Mouse (Mus musculus) intestine, embryonic 15.5 days (tissue): Measurements from ENCODE around the gene Tmem132c. TPM values are rescaled to one million over a fixed set of nuclear protein-coding genes. Genes with fewer than 3 reads are reported as not detected.

ENCODE experiments used
- ATAC-seq: fragments of 200-750 bp; cut with Nextera tagmentation; 2 replicates; pipeline ENCODE4 v1.8.0; 2017; ENCODE audit warnings: moderate TSS enrichment, moderate library complexity
- H3K27ac ChIP-seq: fragments of 300-500 bp; sonication (generic); 2 replicates; pipeline ENCODE4 v1.5.1; 2015; ENCODE audit warnings: mild to moderate bottlenecking, inconsistent platforms
- H3K27me3 ChIP-seq: fragments of 300-500 bp; sonication (generic); replicated peaks from 2 replicates; pipeline ENCODE4 v1.6.1; 2015; ENCODE audit warnings: inconsistent platforms
- H3K36me3 ChIP-seq: fragments of 300-500 bp; sonication (generic); 2 replicates; pipeline ENCODE4 v1.6.1; 2015; ENCODE audit warnings: inconsistent platforms
- H3K4me1 ChIP-seq: fragments of 300-500 bp; sonication (generic); replicated peaks from 2 replicates; pipeline ENCODE4 v1.6.1; 2015; ENCODE audit warnings: inconsistent platforms
- H3K4me2 ChIP-seq: fragments of 300-500 bp; sonication (generic); replicated peaks from 2 replicates; pipeline ENCODE4 v1.6.1; 2015; ENCODE audit warnings: mild to moderate bottlenecking, inconsistent platforms
- H3K4me3 ChIP-seq: fragments of 300-500 bp; sonication (generic); replicated peaks from 2 replicates; pipeline ENCODE4 v1.5.1; 2015; ENCODE audit warnings: inconsistent platforms
- H3K9ac ChIP-seq: fragments of 300-500 bp; sonication (generic); 2 replicates; pipeline ENCODE4 v1.6.1; 2015; ENCODE audit warnings: inconsistent platforms
- H3K9me3 ChIP-seq: fragments of 300-500 bp; sonication (generic); 2 replicates; pipeline ENCODE4 v1.6.1; 2016; ENCODE audit warnings: inconsistent platforms
- WGBS: fragments of 180-500 bp; shearing (Covaris S2); methylation state at CpG from one replicate; pipeline ENCODE4 v1.1.7; 2015; 5-methylcytosine and 5-hydroxymethylcytosine counted together
- polyA plus RNA-seq: library from polyadenylated mRNA; unstranded; fragments of >200 nt; fragmentation: Nextera tagmentation; extraction: Ambion mirVana; gene quantifications from 2 replicates; pipeline ENCODE4 v1.2.1, GENCODE M21; 2015

The Tmem132c gene
- polyA plus RNA-seq, 1 experiment from 2014 or later = 0.70 TPM

- no peaks in the 10 kb centered on the region for H3K4me1 ChIP-seq
- H3K27ac ChIP-seq = no peak overlapping the region
- no peak overlapping the region for H3K4me3 ChIP-seq
- WGBS = 90% methylated on average over 10 of the region's 10 CpGs
- H3K4me2 ChIP-seq = no peak overlapping the region
- H3K27me3 ChIP-seq = no peaks in the 10 kb centered on the region
- H3K9me3 ChIP-seq = no peaks in the 10 kb centered on the region
- no peak overlapping the region for H3K9ac ChIP-seq
- ATAC-seq = no peak
- H3K36me3 ChIP-seq = no peaks in the 10 kb centered on the region
Measured at GRCm38 (mm10) chr5:127456076-127456475, 214.5 kb downstream of the Tmem132c start.

GRCm38 (mm10) chr5:127468151-127468550 lies 226.5 kb downstream of the Tmem132c start:
- no peaks in the 10 kb centered on the region for H3K27me3 ChIP-seq
- WGBS = 41% methylated on average over 5 of the region's 5 CpGs
- H3K4me2 ChIP-seq = no peak overlapping the region
- no peaks in the 10 kb centered on the region for H3K9me3 ChIP-seq
- no peaks in the 10 kb centered on the region for H3K4me1 ChIP-seq
- H3K4me3 ChIP-seq = no peak overlapping the region
- ATAC-seq = no peak
- no peak overlapping the region for H3K27ac ChIP-seq
- H3K9ac ChIP-seq = no peak overlapping the region
- H3K36me3 ChIP-seq = no peaks in the 10 kb centered on the region

GRCm38 (mm10) chr5:127470351-127470750 lies 228.7 kb downstream of the Tmem132c start:
- Histone ChIP-seq H3K4me1 (no peaks in the 10 kb centered on the region), H3K9ac (no peak overlapping the region), H3K4me3 (no peak overlapping the region), H3K9me3 (no peaks in the 10 kb centered on the region), H3K27ac (no peak overlapping the region), H3K4me2 (no peak overlapping the region), H3K36me3 (no peaks in the 10 kb centered on the region), H3K27me3 (no peaks in the 10 kb centered on the region)
- no peak for ATAC-seq
- WGBS = 58% methylated on average over 3 of the region's 3 CpGs

- Histone ChIP-seq H3K9me3 (no peaks in the 10 kb centered on the region), H3K4me2 (no peak overlapping the region), H3K36me3 (no peaks in the 10 kb centered on the region), H3K4me3 (no peak overlapping the region), H3K27me3 (no peaks in the 10 kb centered on the region), H3K4me1 (no peaks in the 10 kb centered on the region), H3K9ac (no peak overlapping the region), H3K27ac (no peak overlapping the region)
- ATAC-seq = no peak
- WGBS = 35% methylated on average over 5 of the region's 5 CpGs
Measured at GRCm38 (mm10) chr5:127471902-127472301, 230.3 kb downstream of the Tmem132c start.

- Histone ChIP-seq H3K36me3 (no peaks in the 10 kb centered on the region), H3K9me3 (no peaks in the 10 kb centered on the region), H3K4me1 (no peaks in the 10 kb centered on the region), H3K9ac (no peak overlapping the region), H3K4me3 (no peak overlapping the region), H3K27me3 (no peaks in the 10 kb centered on the region), H3K27ac (no peak overlapping the region), H3K4me2 (no peak overlapping the region)
- ATAC-seq = no peak
- whole genome bisulfite sequencing = 58% methylated on average over 1 of the region's 2 CpGs
Measured at GRCm38 (mm10) chr5:127473706-127474105, 232.1 kb downstream of the Tmem132c start.

- Histone ChIP-seq H3K9ac (no peak overlapping the region), H3K27ac (no peak overlapping the region), H3K4me2 (no peak overlapping the region), H3K27me3 (no peaks in the 10 kb centered on the region), H3K4me1 (no peaks in the 10 kb centered on the region), H3K4me3 (no peak overlapping the region), H3K9me3 (no peaks in the 10 kb centered on the region), H3K36me3 (no peaks in the 10 kb centered on the region)
- no peak for ATAC-seq
- 82% methylated on average over 6 of the region's 6 CpGs for WGBS
Measured at GRCm38 (mm10) chr5:127474856-127475255, 233.2 kb downstream of the Tmem132c start.

GRCm38 (mm10) chr5:127477790-127478189 lies 236.2 kb downstream of the Tmem132c start:
- no peaks in the 10 kb centered on the region for H3K27me3 ChIP-seq
- H3K4me2 ChIP-seq = no peak overlapping the region
- H3K4me3 ChIP-seq = no peak overlapping the region
- no peak overlapping the region for H3K9ac ChIP-seq
- no peak overlapping the region for H3K27ac ChIP-seq
- WGBS = 35% methylated on average over 9 of the region's 9 CpGs
- ATAC-seq = no peak
- H3K9me3 ChIP-seq = no peaks in the 10 kb centered on the region
- no peaks in the 10 kb centered on the region for H3K4me1 ChIP-seq
- H3K36me3 ChIP-seq = no peaks in the 10 kb centered on the region

- Histone ChIP-seq H3K9me3 (no peaks in the 10 kb centered on the region), H3K27me3 (no peaks in the 10 kb centered on the region), H3K9ac (no peak overlapping the region), H3K27ac (no peak overlapping the region), H3K4me1 (no peaks in the 10 kb centered on the region), H3K36me3 (no peaks in the 10 kb centered on the region), H3K4me2 (no peak overlapping the region), H3K4me3 (no peak overlapping the region)
- WGBS = 16% methylated on average over 11 of the region's 11 CpGs
- ATAC-seq = no peak
Measured at GRCm38 (mm10) chr5:127478322-127478721, 236.7 kb downstream of the Tmem132c start.

GRCm38 (mm10) chr5:127480931-127481330 lies 239.3 kb downstream of the Tmem132c start:
- H3K4me1 ChIP-seq = 0 out of 2 replicates have a peak, but pooled peaks cover 10% of the 10 kb centered on the region
- H3K27ac ChIP-seq = no peak overlapping the region
- H3K9ac ChIP-seq = no peak overlapping the region
- no peaks in the 10 kb centered on the region for H3K36me3 ChIP-seq
- no peaks in the 10 kb centered on the region for H3K9me3 ChIP-seq
- 74% methylated on average over 9 of the region's 9 CpGs for WGBS
- H3K4me3 ChIP-seq = no peak overlapping the region
- no peak overlapping the region for H3K4me2 ChIP-seq
- H3K27me3 ChIP-seq = no peaks in the 10 kb centered on the region
- ATAC-seq = no peak

GRCm38 (mm10) chr5:127481416-127481815 lies 239.8 kb downstream of the Tmem132c start:
- Histone ChIP-seq H3K27ac (no peak overlapping the region), H3K36me3 (no peaks in the 10 kb centered on the region), H3K9me3 (no peaks in the 10 kb centered on the region), H3K9ac (no peak overlapping the region), H3K4me2 (no peak overlapping the region), H3K4me1 (0 out of 2 replicates have a peak, but pooled peaks cover 10% of the 10 kb centered on the region), H3K4me3 (no peak overlapping the region), H3K27me3 (no peaks in the 10 kb centered on the region)
- ATAC-seq = no peak
- 27% methylated on average over 5 of the region's 5 CpGs for WGBS

- Histone ChIP-seq H3K27me3 (no peaks in the 10 kb centered on the region), H3K4me3 (no peak overlapping the region), H3K27ac (no peak overlapping the region), H3K4me2 (no peak overlapping the region), H3K9me3 (no peaks in the 10 kb centered on the region), H3K4me1 (0 out of 2 replicates have a peak, but pooled peaks cover 10% of the 10 kb centered on the region), H3K9ac (no peak overlapping the region), H3K36me3 (no peaks in the 10 kb centered on the region)
- ATAC-seq = no peak
- 72% methylated on average over 3 of the region's 3 CpGs for WGBS
Measured at GRCm38 (mm10) chr5:127482342-127482741, 240.7 kb downstream of the Tmem132c start.

- H3K4me2 ChIP-seq = 0 out of 2 replicates have a peak overlapping the region, but pooled peaks have one; percentile 14
Measured at GRCm38 (mm10) chr5:127483955-127484659, 242.5 kb downstream of the Tmem132c start.

More at GRCm38 (mm10) chr5:127483955-127484659, 242.5 kb downstream of the Tmem132c start:
- no peak overlapping the region for H3K4me3 ChIP-seq
- H3K9me3 ChIP-seq = no peaks in the 10 kb centered on the region
- no peaks in the 10 kb centered on the region for H3K27me3 ChIP-seq
- no peaks in the 10 kb centered on the region for H3K36me3 ChIP-seq
- no peak overlapping the region for H3K9ac ChIP-seq
- 29% methylated on average over 8 of the region's 8 CpGs for WGBS
- H3K27ac ChIP-seq = no peak overlapping the region
- no peak for ATAC-seq
- 0 out of 2 replicates have a peak, but pooled peaks cover 10% of the 10 kb centered on the region for H3K4me1 ChIP-seq
